Mouse (Mus musculus): Measurements from ENCODE around the gene Nectin2. TPM values are rescaled to one million over a fixed set of nuclear protein-coding genes. Genes with fewer than 3 reads are reported as not detected.

Nectin2 gene
- polyA plus RNA-seq, 1 experiment from 2014 or later: 46.7 TPM

GRCm38 (mm10) chr7:19784764-19785535 lies 34.7 kb upstream of the Nectin2 start:
- Histone ChIP-seq H3K36me3 (replicated peaks; ENCODE audit: control insufficient read depth, insufficient read depth) (no peaks in the 10 kb centered on the region), H3K27me3 (ENCODE audit: control insufficient read depth, insufficient read depth, low read length) (no peaks in the 10 kb centered on the region), H3K9me3 (ENCODE audit: control insufficient read depth, low read length) (no peaks in the 10 kb centered on the region), H3K4me3 (replicated peaks; ENCODE audit: low read length) (no peak overlapping the region), H3K27ac (no peak overlapping the region), H3K4me2 (replicated peaks) (no peak overlapping the region), H3K4me1 (replicated peaks; ENCODE audit: control insufficient read depth, insufficient read depth, low read length) (no peaks in the 10 kb centered on the region), H3K9ac (no peak overlapping the region)
- no peak for DNase-seq (ENCODE audit: low spot score)
- 38% methylated on average over 11 of the region's 11 CpGs for WGBS
- ATAC-seq (ENCODE audit: low FRiP score): no peak

GRCm38 (mm10) chr7:19783630-19784029 lies 33.3 kb upstream of the Nectin2 start:
- 78% methylated on average over 8 of the region's 8 CpGs for WGBS
- no peak overlapping the region for H3K4me2 ChIP-seq (replicated peaks)
- DNase-seq (ENCODE audit: low spot score): no peak
- H3K4me3 ChIP-seq (replicated peaks; ENCODE audit: low read length): no peak overlapping the region
- no peak overlapping the region for H3K9ac ChIP-seq
- no peak for ATAC-seq (ENCODE audit: low FRiP score)
- H3K27me3 ChIP-seq (ENCODE audit: control insufficient read depth, insufficient read depth, low read length): no peaks in the 10 kb centered on the region
- H3K4me1 ChIP-seq (replicated peaks; ENCODE audit: control insufficient read depth, insufficient read depth, low read length): no peaks in the 10 kb centered on the region
- H3K27ac ChIP-seq: no peak overlapping the region
- no peaks in the 10 kb centered on the region for H3K9me3 ChIP-seq (ENCODE audit: control insufficient read depth, low read length)
- H3K36me3 ChIP-seq (replicated peaks; ENCODE audit: control insufficient read depth, insufficient read depth): no peaks in the 10 kb centered on the region

- Histone ChIP-seq H3K27ac (no peak overlapping the region), H3K4me3 (replicated peaks; ENCODE audit: low read length) (no peak overlapping the region), H3K27me3 (ENCODE audit: control insufficient read depth, insufficient read depth, low read length) (no peaks in the 10 kb centered on the region), H3K9me3 (ENCODE audit: control insufficient read depth, low read length) (no peaks in the 10 kb centered on the region), H3K4me2 (replicated peaks) (no peak overlapping the region), H3K4me1 (replicated peaks; ENCODE audit: control insufficient read depth, insufficient read depth, low read length) (no peaks in the 10 kb centered on the region), H3K9ac (no peak overlapping the region), H3K36me3 (replicated peaks; ENCODE audit: control insufficient read depth, insufficient read depth) (no peaks in the 10 kb centered on the region)
- DNase-seq (ENCODE audit: low spot score): no peak
- ATAC-seq (ENCODE audit: low FRiP score): no peak
- WGBS: 92% methylated on average over 4 of the region's 4 CpGs
Observed at GRCm38 (mm10) chr7:19782645-19783044, 32.4 kb upstream of the Nectin2 start.

- no peak overlapping the region for H3K4me3 ChIP-seq (replicated peaks; ENCODE audit: low read length)
- no peak overlapping the region for H3K9ac ChIP-seq
- H3K4me2 ChIP-seq (replicated peaks): no peak overlapping the region
- H3K9me3 ChIP-seq (ENCODE audit: control insufficient read depth, low read length): no peaks in the 10 kb centered on the region
- DNase-seq (ENCODE audit: low spot score) (no peak), ATAC-seq (ENCODE audit: low FRiP score) (no peak)
- H3K4me1 ChIP-seq (replicated peaks; ENCODE audit: control insufficient read depth, insufficient read depth, low read length): no peaks in the 10 kb centered on the region
- H3K36me3 ChIP-seq (replicated peaks; ENCODE audit: control insufficient read depth, insufficient read depth): no peaks in the 10 kb centered on the region
- H3K27ac ChIP-seq: no peak overlapping the region
- no peaks in the 10 kb centered on the region for H3K27me3 ChIP-seq (ENCODE audit: control insufficient read depth, insufficient read depth, low read length)
- WGBS: 91% methylated on average over 7 of the region's 7 CpGs
Observed at GRCm38 (mm10) chr7:19781741-19782140, 31.5 kb upstream of the Nectin2 start.

- ATAC-seq (ENCODE audit: low FRiP score): no peak
- 77% methylated on average over 4 of the region's 4 CpGs for WGBS
Observed at GRCm38 (mm10) chr7:19779903-19780302, 29.6 kb upstream of the Nectin2 start.

GRCm38 (mm10) chr7:19778645-19779044 lies 28.4 kb upstream of the Nectin2 start:
- H3K4me1 ChIP-seq (replicated peaks; ENCODE audit: control insufficient read depth, insufficient read depth, low read length): no peaks in the 10 kb centered on the region
- ATAC-seq (ENCODE audit: low FRiP score) (no peak), DNase-seq (ENCODE audit: low spot score) (no peak)
- H3K9me3 ChIP-seq (ENCODE audit: control insufficient read depth, low read length): no peaks in the 10 kb centered on the region
- no peak overlapping the region for H3K4me2 ChIP-seq (replicated peaks)
- no peaks in the 10 kb centered on the region for H3K36me3 ChIP-seq (replicated peaks; ENCODE audit: control insufficient read depth, insufficient read depth)
- no peak overlapping the region for H3K27ac ChIP-seq
- no peak overlapping the region for H3K9ac ChIP-seq
- 86% methylated on average over 8 of the region's 8 CpGs for WGBS
- no peaks in the 10 kb centered on the region for H3K27me3 ChIP-seq (ENCODE audit: control insufficient read depth, insufficient read depth, low read length)
- no peak overlapping the region for H3K4me3 ChIP-seq (replicated peaks; ENCODE audit: low read length)

More at GRCm38 (mm10) chr7:19779903-19780302, 29.6 kb upstream of the Nectin2 start:
- Histone ChIP-seq H3K4me1 (replicated peaks; ENCODE audit: control insufficient read depth, insufficient read depth, low read length) (no peaks in the 10 kb centered on the region), H3K27me3 (ENCODE audit: control insufficient read depth, insufficient read depth, low read length) (no peaks in the 10 kb centered on the region), H3K4me2 (replicated peaks) (no peak overlapping the region), H3K27ac (no peak overlapping the region), H3K36me3 (replicated peaks; ENCODE audit: control insufficient read depth, insufficient read depth) (no peaks in the 10 kb centered on the region), H3K9me3 (ENCODE audit: control insufficient read depth, low read length) (no peaks in the 10 kb centered on the region), H3K9ac (no peak overlapping the region), H3K4me3 (replicated peaks; ENCODE audit: low read length) (no peak overlapping the region)
- DNase-seq (ENCODE audit: low spot score): no peak

GRCm38 (mm10) chr7:19777049-19777723 lies 26.9 kb upstream of the Nectin2 start:
- ATAC-seq (ENCODE audit: low FRiP score): no peak

GRCm38 (mm10) chr7:19771682-19772081 lies 21.4 kb upstream of the Nectin2 start:
- H3K27me3 ChIP-seq (ENCODE audit: control insufficient read depth, insufficient read depth, low read length): peaks cover 38% of the 10 kb centered on the region
- WGBS: 62% methylated on average over 4 of the region's 4 CpGs

More at GRCm38 (mm10) chr7:19777049-19777723, 26.9 kb upstream of the Nectin2 start:
- 90% methylated on average over 11 of the region's 11 CpGs for WGBS
- DNase-seq (ENCODE audit: low spot score): no peak
- Histone ChIP-seq H3K36me3 (replicated peaks; ENCODE audit: control insufficient read depth, insufficient read depth) (no peaks in the 10 kb centered on the region), H3K4me2 (replicated peaks) (no peak overlapping the region), H3K9me3 (ENCODE audit: control insufficient read depth, low read length) (no peaks in the 10 kb centered on the region), H3K4me3 (replicated peaks; ENCODE audit: low read length) (no peak overlapping the region), H3K9ac (no peak overlapping the region), H3K27me3 (ENCODE audit: control insufficient read depth, insufficient read depth, low read length) (no peaks in the 10 kb centered on the region), H3K4me1 (replicated peaks; ENCODE audit: control insufficient read depth, insufficient read depth, low read length) (no peaks in the 10 kb centered on the region), H3K27ac (no peak overlapping the region)

GRCm38 (mm10) chr7:19770984-19771391 lies 20.7 kb upstream of the Nectin2 start, which contains the start of gene Bcam:
Gene Bcam, minus strand, starts transcription at chr7:19771016.
- Histone ChIP-seq H3K9me3 (ENCODE audit: control insufficient read depth, low read length) (no peaks in the 10 kb centered on the region), H3K4me1 (replicated peaks; ENCODE audit: control insufficient read depth, insufficient read depth, low read length) (peaks cover 6% of the 10 kb centered on the region), H3K4me3 (replicated peaks; ENCODE audit: low read length) (peak within 1 kb of the TSS; percentile 35), H3K27ac (no peak within 1 kb of the TSS), H3K27me3 (ENCODE audit: control insufficient read depth, insufficient read depth, low read length) (peaks cover 38% of the 10 kb centered on the region), H3K4me2 (replicated peaks) (peak within 1 kb of the TSS; percentile 68), H3K9ac (peak within 1 kb of the TSS; percentile 59), H3K36me3 (replicated peaks; ENCODE audit: control insufficient read depth, insufficient read depth) (no peaks in the 10 kb centered on the region)
- ATAC-seq (ENCODE audit: low FRiP score): peak; percentile 12; the same call in 1 of the 2 replicates
- WGBS: 1% methylated on average over 9 of the region's 9 CpGs
- DNase-seq (ENCODE audit: low spot score): no peak

More at GRCm38 (mm10) chr7:19771682-19772081, 21.4 kb upstream of the Nectin2 start:
- Histone ChIP-seq H3K27ac (no peak overlapping the region), H3K9me3 (ENCODE audit: control insufficient read depth, low read length) (no peaks in the 10 kb centered on the region), H3K9ac (no peak overlapping the region), H3K4me1 (replicated peaks; ENCODE audit: control insufficient read depth, insufficient read depth, low read length) (peaks cover 6% of the 10 kb centered on the region), H3K36me3 (replicated peaks; ENCODE audit: control insufficient read depth, insufficient read depth) (no peaks in the 10 kb centered on the region), H3K4me2 (replicated peaks) (no peak overlapping the region), H3K4me3 (replicated peaks; ENCODE audit: low read length) (no peak overlapping the region)
- ATAC-seq (ENCODE audit: low FRiP score) (no peak), DNase-seq (ENCODE audit: low spot score) (no peak)
